Mouse (Mus musculus): ENCODE data around the gene Alk.
A peak's percentile ranks its signal among the peaks of the same experiment; 100 is the strongest.

Alk gene

GRCm38 (mm10) chr17:71872976-71873375 lies 731.5 kb downstream of the Alk start:
- peak; percentile 21 for DNase-seq (ENCODE audit: low spot score)

- DNase-seq (ENCODE audit: low spot score) = no peak
Measured at GRCm38 (mm10) chr17:71871981-71872380, 732.4 kb downstream of the Alk start.

- no peak for DNase-seq (ENCODE audit: low spot score)
Measured at GRCm38 (mm10) chr17:71870641-71871040, 733.8 kb downstream of the Alk start.

- DNase-seq (ENCODE audit: low spot score) = no peak
Measured at GRCm38 (mm10) chr17:71870232-71870621, 734.2 kb downstream of the Alk start.

- no peak for DNase-seq (ENCODE audit: low spot score)
Measured at GRCm38 (mm10) chr17:71869372-71870231, 734.8 kb downstream of the Alk start.

DNA sequence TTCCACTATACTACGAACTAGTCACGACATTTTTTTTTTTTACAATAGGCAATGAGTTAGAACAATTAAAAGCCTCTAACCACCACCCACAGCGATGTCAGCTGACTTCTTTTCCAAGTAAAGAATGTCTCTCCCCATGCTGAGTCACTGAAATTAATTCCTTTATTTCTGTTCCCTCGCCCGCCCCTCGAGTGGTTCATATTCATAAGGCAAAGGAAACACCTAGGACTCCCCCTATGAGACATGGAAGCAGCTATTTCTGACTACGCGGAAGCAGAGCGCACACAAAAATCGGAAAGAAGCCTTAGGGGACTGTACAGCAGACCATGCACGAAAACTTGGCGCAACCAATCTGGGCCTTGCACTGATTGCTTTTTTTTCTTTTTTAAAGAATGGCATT lies 735.6 kb downstream of the Alk start:
- DNase-seq (ENCODE audit: low spot score) = no peak

GRCm38 (mm10) chr17:71867892-71868291 lies 736.5 kb downstream of the Alk start:
- DNase-seq (ENCODE audit: low spot score) = no peak

GRCm38 (mm10) chr17:71865437-71865836 lies 739.0 kb downstream of the Alk start:
- DNase-seq (ENCODE audit: low spot score) = no peak

DNA sequence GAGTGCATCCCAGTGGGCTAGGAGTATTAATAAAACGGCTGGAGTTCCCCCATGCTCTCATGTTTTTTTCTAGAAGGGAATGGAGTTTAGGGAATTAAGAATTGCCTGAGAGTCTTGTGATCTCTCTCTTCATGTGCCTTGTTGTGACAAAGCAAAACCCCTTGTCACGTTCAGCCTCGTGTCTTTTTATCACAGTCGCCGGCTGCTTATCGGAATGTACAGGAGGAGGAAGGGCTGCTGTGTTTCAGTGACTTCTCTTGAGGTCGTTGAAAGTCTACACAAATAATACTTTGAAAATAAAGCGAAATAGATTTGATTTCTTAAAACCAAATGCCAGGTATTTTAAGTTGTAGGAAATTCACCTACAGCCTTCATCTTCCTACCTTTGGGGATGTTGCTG lies 740.4 kb downstream of the Alk start:
- DNase-seq (ENCODE audit: low spot score) = no peak

- no peak for DNase-seq (ENCODE audit: low spot score)
Measured at GRCm38 (mm10) chr17:71862895-71863294, 741.5 kb downstream of the Alk start.

DNA sequence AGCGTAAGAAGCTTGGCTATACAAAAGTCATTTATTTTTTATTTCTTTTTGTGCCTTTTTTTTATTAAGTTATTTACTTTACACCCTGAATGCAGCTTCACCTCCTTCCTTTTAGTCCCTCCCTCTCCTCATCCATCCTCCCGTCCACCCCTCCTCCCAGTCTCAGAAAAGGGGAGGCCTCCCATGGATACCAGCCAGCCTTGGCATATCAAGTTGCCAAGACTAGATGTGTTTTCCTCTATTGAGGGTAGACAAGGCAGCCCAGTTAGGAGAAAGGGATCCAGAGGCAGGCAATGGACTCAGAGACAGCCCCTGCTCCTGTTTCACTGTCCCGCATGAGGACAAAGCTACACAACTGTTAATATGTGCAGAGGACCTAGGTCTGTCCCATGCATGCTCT lies 742.2 kb downstream of the Alk start:
- no peak for DNase-seq (ENCODE audit: low spot score)

DNA sequence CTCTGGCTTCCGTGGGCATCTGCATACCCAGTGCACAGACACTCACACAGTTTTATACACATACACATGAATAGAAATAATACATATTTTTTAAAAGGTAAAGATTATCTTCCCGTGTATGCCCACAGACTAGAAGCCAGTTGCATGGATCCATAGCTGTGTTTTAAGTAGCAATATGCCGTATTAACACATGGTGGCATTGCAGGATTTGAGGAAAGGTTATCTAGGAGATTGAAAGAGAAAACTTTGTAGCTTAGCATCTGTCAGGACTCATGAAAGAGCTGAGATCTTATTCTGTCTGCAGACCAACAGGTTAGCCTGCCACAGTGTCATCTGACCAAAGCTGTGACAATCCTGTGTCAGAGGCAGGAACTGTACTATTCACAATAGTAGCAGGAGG lies 772.5 kb downstream of the Alk start:
- DNase-seq (ENCODE audit: low spot score) = peak; percentile 36

GRCm38 (mm10) chr17:71828647-71829414 lies 775.6 kb downstream of the Alk start:
- no peak for DNase-seq (ENCODE audit: low spot score)

GRCm38 (mm10) chr17:71827627-71828026 lies 776.8 kb downstream of the Alk start:
- DNase-seq (ENCODE audit: low spot score) = no peak

GRCm38 (mm10) chr17:71826603-71827002 lies 777.8 kb downstream of the Alk start:
- no peak for DNase-seq (ENCODE audit: low spot score)

DNA sequence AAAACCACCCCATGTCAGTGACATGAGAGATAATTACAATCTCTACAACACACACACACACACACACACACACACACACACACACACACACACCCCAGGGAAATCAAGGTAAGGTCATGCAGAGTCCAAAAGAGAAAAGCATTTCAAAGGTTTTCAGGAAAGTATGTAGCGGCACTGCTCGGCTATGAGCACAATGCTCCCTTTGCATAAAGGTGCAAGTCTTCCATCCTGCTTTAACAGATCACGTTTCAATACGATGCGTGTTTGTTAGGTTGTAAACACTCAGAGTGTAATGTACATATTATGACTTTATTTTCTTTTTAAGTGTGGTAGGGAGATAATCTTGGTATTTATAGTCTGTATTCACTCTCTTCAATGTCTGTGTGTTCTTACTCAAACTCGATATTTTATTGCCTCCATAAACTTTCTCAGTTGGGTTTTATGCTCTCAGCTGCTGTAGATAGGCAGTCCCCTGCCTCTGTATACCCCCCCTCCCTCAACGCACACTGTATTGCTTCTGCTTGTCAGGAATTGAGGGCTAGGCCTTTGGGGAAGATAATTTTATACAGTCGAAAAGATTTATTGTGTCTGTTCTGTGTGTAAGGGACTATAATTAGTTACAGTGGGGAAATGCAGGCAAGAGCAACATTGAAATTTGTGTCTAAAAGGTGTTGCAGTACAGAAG lies 780.7 kb downstream of the Alk start:
- no peak for DNase-seq (ENCODE audit: low spot score)

Measured in MN1 (cell line).